Mouse (Mus musculus) thymus, adult 2 months (tissue): ENCODE data around the gene Pcbp2.

Experiments used
- CTCF ChIP-seq: fragments of 200-500 bp; IDR thresholded peaks from 2 replicates; pipeline ENCODE4 v1.5.1; 2012; ENCODE audit warnings: mild to moderate bottlenecking, control low read depth, low read length, moderate library complexity, borderline replicate concordance; ENCODE audit not compliant: control insufficient read depth, poor library complexity, insufficient read depth; ENCODE audit errors: extremely low read depth
- POLR2A ChIP-seq: fragments of 200-500 bp; IDR thresholded peaks from 2 replicates; pipeline ENCODE4 v1.6.1; 2012; ENCODE audit warnings: mild to moderate bottlenecking, low read length, control low read depth, moderate library complexity; ENCODE audit not compliant: control insufficient read depth, poor library complexity, insufficient read depth; ENCODE audit errors: extremely low read depth

- TF ChIP-seq CTCF, result no peak
- no peak for TF ChIP-seq POLR2A
Measured at GRCm38 (mm10) chr15:102503924-102504782, 33.8 kb downstream of the Pcbp2 start.
